Comparison of ENCODE assay signal across 31 mouse cellular contexts in the genomic region with DNA sequence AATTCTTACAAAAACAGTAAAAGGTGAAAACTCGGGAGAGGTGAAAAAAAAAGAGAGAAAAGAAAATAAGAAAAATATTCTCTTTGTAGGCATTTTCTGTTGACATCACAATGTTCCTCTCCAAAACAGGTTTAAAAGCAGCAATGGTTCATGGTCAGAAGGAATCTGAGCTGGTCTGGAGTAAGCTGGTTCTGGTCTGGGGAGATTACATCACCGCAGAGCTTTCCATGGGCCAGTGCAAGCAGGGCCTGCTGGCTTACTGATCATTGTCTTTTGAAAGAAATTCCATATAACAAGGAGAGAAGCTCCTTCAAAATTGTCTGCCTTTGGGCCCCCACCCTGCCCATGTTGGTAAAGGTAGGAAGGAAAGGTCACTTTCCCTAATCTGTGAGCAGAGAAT.
DNase-seq lines count a peak whose midpoint lies in the region; ATAC-seq and TF ChIP-seq lines count a peak whose summit lies in the region.
"Had no signal": no experiment of that assay in that cellular context is flagged by ENCODE, and none has a peak within 500 bp of the region (broad histone marks: within the 10 kb centered on the region; RNA-seq: fewer than 3 reads in every experiment).

No protein-coding gene starts in this region.

- no peaks in the 10 kb centered on the region for H3K9me3 ChIP-seq in kidney, embryonic 15.5 days (replicated peaks)
- H3K9me3 ChIP-seq in limb, embryonic 14.5 days (ENCODE audit: control insufficient read depth, low read length), result no peaks in the 10 kb centered on the region
- no peaks in the 10 kb centered on the region for H3K9me3 ChIP-seq in hindbrain, embryonic 11.5 days (ENCODE audit: control insufficient read depth, low read length)
- H3K9me3 ChIP-seq in midbrain, embryonic 15.5 days, result no peaks in the 10 kb centered on the region
- H3K9me3 ChIP-seq: embryonic facial prominence, embryonic 12.5 days; liver, embryonic 12.5 days; neural tube, embryonic 12.5 days had no signal

- H3K36me3 ChIP-seq in kidney, embryonic 15.5 days, result no peaks in the 10 kb centered on the region
- H3K36me3 ChIP-seq in limb, embryonic 14.5 days (ENCODE audit: control insufficient read depth, insufficient read depth, low read length), result no peaks in the 10 kb centered on the region
- H3K36me3 ChIP-seq in hindbrain, embryonic 11.5 days (ENCODE audit: control insufficient read depth, insufficient read depth, low read length), result no peaks in the 10 kb centered on the region
- H3K36me3 ChIP-seq in midbrain, embryonic 15.5 days (replicated peaks), result no peaks in the 10 kb centered on the region
- H3K36me3 ChIP-seq: embryonic facial prominence, embryonic 12.5 days; liver, embryonic 12.5 days; neural tube, embryonic 12.5 days had no signal

- no peak for TF ChIP-seq POLR2A in limb, embryonic 14.5 days (IDR thresholded peaks at IDR 0.05; ENCODE audit: borderline replicate concordance, extremely low read depth, insufficient read depth, insufficient read length)

- WGBS in kidney, embryonic 15.5 days, result 54% methylated on average over 2 of the region's 2 CpGs
- WGBS in limb, embryonic 14.5 days, result 50% methylated on average over 2 of the region's 2 CpGs
- WGBS in hindbrain, embryonic 11.5 days, result 86% methylated on average over 2 of the region's 2 CpGs
- 84% methylated on average over 2 of the region's 2 CpGs for WGBS in midbrain, embryonic 15.5 days

- DNase-seq in kidney, postnatal 4 days, result no peak
- DNase-seq in NIH3T3 (ENCODE audit: low read depth), result peak; percentile 49
- peak; percentile 64 for DNase-seq in adipocyte (ENCODE audit: low spot score)
- peak; percentile 20 for DNase-seq in limb, embryonic 14.5 days (ENCODE audit: low spot score)
- DNase-seq in hindbrain, embryonic 11.5 days (ENCODE audit: low spot score), result no peak
- no peak for DNase-seq in gastrocnemius, adult 8-10 months (ENCODE audit: low spot score in 2 of 2)
- DNase-seq: adrenal gland, postnatal 14 days; B cell, adult 2 months; cerebellum, adult 11 months; cerebellum, adult 9-10 months; cerebellum, postnatal 36 days; gastrocnemius, postnatal 36 days; heart, adult 2 months; heart, postnatal 36 days; kidney, adult 9 months; liver, postnatal 0 days; lung, postnatal 36 days; right cerebral cortex, adult 18-20 months; right cerebral cortex, postnatal 4 days had no signal

- H3K4me2 ChIP-seq in kidney, embryonic 15.5 days, result no peak overlapping the region
- no peak overlapping the region for H3K4me2 ChIP-seq in limb, embryonic 14.5 days (replicated peaks; ENCODE audit: low read depth, low read length, severe bottlenecking)
- no peak overlapping the region for H3K4me2 ChIP-seq in hindbrain, embryonic 11.5 days (replicated peaks; ENCODE audit: low read depth, low read length)
- no peak overlapping the region for H3K4me2 ChIP-seq in midbrain, embryonic 15.5 days
- H3K4me2 ChIP-seq: embryonic facial prominence, embryonic 12.5 days; hindbrain, embryonic 14.5 days; liver, embryonic 12.5 days; midbrain, embryonic 11.5 days; neural tube, embryonic 12.5 days had no signal

- H3K4me1 ChIP-seq in kidney, embryonic 15.5 days, result peaks cover 12% of the 10 kb centered on the region
- peaks cover 20% of the 10 kb centered on the region for H3K4me1 ChIP-seq in limb, embryonic 14.5 days (ENCODE audit: control insufficient read depth, insufficient read depth, low read length)
- H3K4me1 ChIP-seq in hindbrain, embryonic 11.5 days (replicated peaks; ENCODE audit: control insufficient read depth, insufficient read depth, low read length), result no peaks in the 10 kb centered on the region
- H3K4me1 ChIP-seq in midbrain, embryonic 15.5 days, result no peaks in the 10 kb centered on the region
- H3K4me1 ChIP-seq: liver, embryonic 12.5 days; neural tube, embryonic 12.5 days had no signal

- H3K27ac ChIP-seq in kidney, embryonic 15.5 days, result peak overlapping the region; percentile 61
- peak overlapping the region; percentile 83 for H3K27ac ChIP-seq in limb, embryonic 14.5 days (replicated peaks; ENCODE audit: low read depth, low read length)
- H3K27ac ChIP-seq in hindbrain, embryonic 11.5 days (ENCODE audit: low read depth, low read length), result no peak overlapping the region
- no peak overlapping the region for H3K27ac ChIP-seq in midbrain, embryonic 15.5 days
- H3K27ac ChIP-seq: embryonic facial prominence, embryonic 12.5 days; heart, adult 2 months; hindbrain, embryonic 14.5 days; layer of hippocampus, adult 2 months; left cerebral cortex, adult 2 months; liver, embryonic 12.5 days; neural tube, embryonic 12.5 days had no signal

- H3K27me3 ChIP-seq in kidney, embryonic 15.5 days, result no peaks in the 10 kb centered on the region
- no peaks in the 10 kb centered on the region for H3K27me3 ChIP-seq in limb, embryonic 14.5 days (ENCODE audit: control insufficient read depth, insufficient read depth, low read length)
- H3K27me3 ChIP-seq in hindbrain, embryonic 11.5 days (ENCODE audit: control insufficient read depth, insufficient read depth, low read length), result no peaks in the 10 kb centered on the region
- H3K27me3 ChIP-seq in midbrain, embryonic 15.5 days (replicated peaks), result no peaks in the 10 kb centered on the region
- H3K27me3 ChIP-seq: embryonic facial prominence, embryonic 12.5 days; liver, embryonic 12.5 days; neural tube, embryonic 12.5 days had no signal

- ATAC-seq in kidney, embryonic 15.5 days (replicated peaks; ENCODE audit: low FRiP score), result peak; percentile 62; the same call in 1 of the 2 replicates
- peak; percentile 55 for ATAC-seq in limb, embryonic 14.5 days (ENCODE audit: low FRiP score, low read depth)
- no peak for ATAC-seq in hindbrain, embryonic 11.5 days (ENCODE audit: low FRiP score)
- ATAC-seq in midbrain, embryonic 15.5 days (replicated peaks), result no peak
- ATAC-seq: forebrain, embryonic 14.5 days; intestine, postnatal 0 days; liver, embryonic 12.5 days; liver, postnatal 0 days had no signal

- H3K4me3 ChIP-seq in kidney, embryonic 15.5 days (replicated peaks), result no peak overlapping the region
- H3K4me3 ChIP-seq in limb, embryonic 14.5 days (replicated peaks; ENCODE audit: low read length), result no peak overlapping the region
- no peak overlapping the region for H3K4me3 ChIP-seq in hindbrain, embryonic 11.5 days (ENCODE audit: low read depth, low read length)
- no peak overlapping the region for H3K4me3 ChIP-seq in midbrain, embryonic 15.5 days
- H3K4me3 ChIP-seq: embryonic facial prominence, embryonic 12.5 days; heart, adult 2 months; layer of hippocampus, adult 2 months; left cerebral cortex, adult 2 months; liver, embryonic 12.5 days; myocyte; neural tube, embryonic 12.5 days had no signal

- no peak overlapping the region for H3K9ac ChIP-seq in kidney, embryonic 15.5 days
- no peak overlapping the region for H3K9ac ChIP-seq in limb, embryonic 14.5 days (ENCODE audit: low read depth, low read length, severe bottlenecking)
- H3K9ac ChIP-seq in hindbrain, embryonic 11.5 days (ENCODE audit: low read depth, low read length), result no peak overlapping the region
- no peak overlapping the region for H3K9ac ChIP-seq in midbrain, embryonic 15.5 days
- H3K9ac ChIP-seq: embryonic facial prominence, embryonic 12.5 days; hindbrain, embryonic 14.5 days; liver, embryonic 12.5 days; liver, postnatal 0 days; neural tube, embryonic 12.5 days had no signal

Comparison
In these comparisons a context has a peak if more than half of its experiments do, and no peak if none do; other contexts are left out.
1. ATAC-seq: peak in kidney, embryonic 15.5 days (single experiment) and limb, embryonic 14.5 days (single experiment); none in hindbrain, embryonic 11.5 days (single experiment) and midbrain, embryonic 15.5 days (single experiment).
2. H3K27ac ChIP-seq: peak in kidney, embryonic 15.5 days (single experiment) and limb, embryonic 14.5 days (single experiment); none in hindbrain, embryonic 11.5 days (single experiment) and midbrain, embryonic 15.5 days (single experiment).
3. DNase-seq: peak in NIH3T3 (single experiment), adipocyte (single experiment) and limb, embryonic 14.5 days (single experiment); none in kidney, postnatal 4 days (0 of 2), hindbrain, embryonic 11.5 days (single experiment) and gastrocnemius, adult 8-10 months (0 of 2).